Mouse (Mus musculus) gastrocnemius, adult 2 months (tissue): ENCODE measurements around the gene Cst9. TPM values are rescaled to one million over a fixed set of nuclear protein-coding genes. Genes with fewer than 3 reads are reported as not detected.
A peak's percentile ranks its signal among the peaks of the same experiment; 100 is the strongest.

Source experiments
- DNase-seq: peaks from one replicate; pipeline ENCODE4 v3.0.0; 2022
- H3K27ac ChIP-seq: fragments of 200-600 bp; 2 replicates; pipeline ENCODE4 v1.8.1; 2022; ENCODE audit warnings: mild to moderate bottlenecking
- H3K4me3 ChIP-seq: fragments of 200-600 bp; 2 replicates; pipeline ENCODE4 v1.8.1; 2022; ENCODE audit warnings: mild to moderate bottlenecking, moderate library complexity
- CTCF ChIP-seq: fragments of 200-600 bp; IDR thresholded peaks from 2 replicates; pipeline ENCODE4 v1.8.1; 2022; ENCODE audit warnings: antibody characterized with exemption, mild to moderate bottlenecking, moderate library complexity
- intact Hi-C: fragments of 180-260 bp; cut with DNase I; formaldehyde crosslinking; loops from one replicate; pipeline ENCODE4 v1.15.1; 2025
- total RNA-seq, 2 experiments: library from RNA; stranded (reverse); gene quantifications; 2 replicates each; pipeline ENCODE4 v1.2.3; 2021

Cst9 gene
- total RNA-seq, 2 experiments from 2014 or later: not detected

GRCm38 (mm10) chr2:148860993-148861392 is 26.0 kb downstream of the Cst9 start:
- Histone ChIP-seq H3K4me3 (no peak overlapping the region), H3K27ac (peak overlapping the region; percentile 78)
- DNase-seq: no peak
- TF ChIP-seq CTCF: no peak
- intact Hi-C loops: no loop called here

GRCm38 (mm10) chr2:148861693-148862092 is 26.7 kb downstream of the Cst9 start:
- Histone ChIP-seq H3K4me3 (no peak overlapping the region), H3K27ac (peak overlapping the region; percentile 78)
- DNase-seq: no peak
- TF ChIP-seq CTCF: peak; percentile 7; the same call in 1 of the 2 replicates
- intact Hi-C loops: no loop called here

- peak; percentile 57 for DNase-seq
- TF ChIP-seq CTCF: no peak
- intact Hi-C loops: no loop called here
- peak within 1 kb of the TSS; percentile 93 for H3K27ac ChIP-seq
- peak within 1 kb of the TSS; percentile 68 for H3K4me3 ChIP-seq
These were observed 30.0 kb downstream of the Cst9 start, which contains the start of gene 9230104L09Rik for GRCm38 (mm10) chr2:148864966-148865365. TSS of gene 9230104L09Rik (minus strand) at chr2:148865038.

- H3K4me3 ChIP-seq: no peak overlapping the region
- no peak overlapping the region for H3K27ac ChIP-seq
- no peak for TF ChIP-seq CTCF
- no peak for DNase-seq
- intact Hi-C loops: no loop called here
These were observed 34.0 kb downstream of the Cst9 start for GRCm38 (mm10) chr2:148868959-148869358.

- no peak for TF ChIP-seq CTCF
- Histone ChIP-seq H3K27ac (no peak overlapping the region), H3K4me3 (no peak overlapping the region)
- intact Hi-C loops: no loop called here
- no peak for DNase-seq
These were observed 35.6 kb downstream of the Cst9 start for GRCm38 (mm10) chr2:148870526-148870925.

GRCm38 (mm10) chr2:148872860-148873259 is 37.9 kb downstream of the Cst9 start:
- no peak for DNase-seq
- no peak for TF ChIP-seq CTCF
- Histone ChIP-seq H3K27ac (peak overlapping the region; percentile 95), H3K4me3 (peak overlapping the region; percentile 75)
- intact Hi-C loops: no loop called here

- intact Hi-C loops: loop anchor here (2.0 kb wide), 1 partner anchor 27 kb away; no protein-coding TSS in a partner anchor
- DNase-seq: no peak
- Histone ChIP-seq H3K27ac (peak overlapping the region; percentile 95), H3K4me3 (peak overlapping the region; percentile 75)
- no peak for TF ChIP-seq CTCF
These were observed 39.3 kb downstream of the Cst9 start for GRCm38 (mm10) chr2:148874224-148874616.

GRCm38 (mm10) chr2:148874617-148875334 is 39.8 kb downstream of the Cst9 start:
- peak; percentile 36 for DNase-seq
- Histone ChIP-seq H3K27ac (peak overlapping the region; percentile 95), H3K4me3 (peak overlapping the region; percentile 75)
- no peak for TF ChIP-seq CTCF
- intact Hi-C loops: loop anchor here (2.0 kb wide), 1 partner anchor 26 kb away; no protein-coding TSS in a partner anchor

GRCm38 (mm10) chr2:148875335-148875811 is 40.4 kb downstream of the Cst9 start, which contains the start of gene Cst3:
TSS of gene Cst3 (minus strand) at chr2:148875692.
- intact Hi-C loops: loop anchor here (2.0 kb wide), 1 partner anchor 25 kb away; no protein-coding TSS in a partner anchor
- TF ChIP-seq CTCF: peak; percentile 43
- H3K27ac ChIP-seq: peak within 1 kb of the TSS; percentile 95
- DNase-seq: peak; percentile 98
- peak within 1 kb of the TSS; percentile 75 for H3K4me3 ChIP-seq

GRCm38 (mm10) chr2:148877016-148877770 is 42.2 kb downstream of the Cst9 start:
- peak; percentile 80 for DNase-seq
- TF ChIP-seq CTCF: no peak
- H3K27ac ChIP-seq: peak overlapping the region; percentile 93
- peak overlapping the region; percentile 30 for H3K4me3 ChIP-seq
- intact Hi-C loops: no loop called here

GRCm38 (mm10) chr2:148878641-148879130 is 43.7 kb downstream of the Cst9 start:
- intact Hi-C loops: no loop called here
- TF ChIP-seq CTCF: no peak
- no peak for DNase-seq
- H3K4me3 ChIP-seq: peak overlapping the region; percentile 45
- peak overlapping the region; percentile 93 for H3K27ac ChIP-seq

- peak; percentile 70 for DNase-seq
- intact Hi-C loops: no loop called here
- Histone ChIP-seq H3K4me3 (peak overlapping the region; percentile 45), H3K27ac (peak overlapping the region; percentile 93)
- no peak for TF ChIP-seq CTCF
These were observed 44.3 kb downstream of the Cst9 start for GRCm38 (mm10) chr2:148879199-148879598.
